Mouse (Mus musculus) embryonic facial prominence, embryonic 15.5 days (tissue): ENCODE measurements around the gene Bysl. TPM values are rescaled to one million over a fixed set of nuclear protein-coding genes. Genes with fewer than 3 reads are reported as not detected.

Experiments
- ATAC-seq: fragments of 200-750 bp; cut with Nextera tagmentation; 2 replicates; pipeline ENCODE4 v1.8.0; 2017; ENCODE audit warnings: low read depth, moderate TSS enrichment; ENCODE audit not compliant: insufficient number of reproducible peaks, low FRiP score, low TSS enrichment
- H3K27ac ChIP-seq: fragments of 300-500 bp; sonication (generic); replicated peaks from 2 replicates; pipeline ENCODE4 v1.5.1; 2015; ENCODE audit warnings: mild to moderate bottlenecking, inconsistent platforms
- H3K27me3 ChIP-seq: fragments of 300-500 bp; sonication (generic); 2 replicates; pipeline ENCODE4 v1.6.1; 2015; ENCODE audit warnings: inconsistent platforms
- H3K36me3 ChIP-seq: fragments of 300-500 bp; sonication (generic); 2 replicates; pipeline ENCODE4 v1.6.1; 2015; ENCODE audit warnings: mild to moderate bottlenecking, inconsistent platforms
- H3K4me1 ChIP-seq: fragments of 300-500 bp; sonication (generic); 2 replicates; pipeline ENCODE4 v1.6.1; 2015; ENCODE audit warnings: inconsistent platforms
- H3K4me2 ChIP-seq: fragments of 300-500 bp; sonication (generic); replicated peaks from 2 replicates; pipeline ENCODE4 v1.6.1; 2015; ENCODE audit warnings: mild to moderate bottlenecking, inconsistent platforms
- H3K4me3 ChIP-seq: fragments of 300-500 bp; sonication (generic); replicated peaks from 2 replicates; pipeline ENCODE4 v1.5.1; 2015; ENCODE audit warnings: mild to moderate bottlenecking, inconsistent platforms
- H3K9ac ChIP-seq: fragments of 300-500 bp; sonication (generic); 2 replicates; pipeline ENCODE4 v1.6.1; 2015; ENCODE audit warnings: inconsistent platforms
- H3K9me3 ChIP-seq: fragments of 300-500 bp; sonication (generic); replicated peaks from 2 replicates; pipeline ENCODE4 v1.6.1; 2016; ENCODE audit warnings: inconsistent platforms
- WGBS: fragments of 180-500 bp; shearing (Covaris S2); methylation state at CpG from one replicate; pipeline ENCODE4 v1.1.7; 2015; 5-methylcytosine and 5-hydroxymethylcytosine counted together
- polyA plus RNA-seq: library from polyadenylated mRNA; unstranded; fragments of >200 nt; fragmentation: Nextera tagmentation; extraction: Ambion mirVana; gene quantifications from 2 replicates; pipeline ENCODE4 v1.2.1, GENCODE M21; 2015

Bysl gene
- polyA plus RNA-seq, 1 experiment from 2014 or later = 24.6 TPM

GRCm38 (mm10) chr17:47562875-47563274 lies 48.4 kb downstream of the Bysl start:
- Histone ChIP-seq H3K4me1 (peaks cover 6% of the 10 kb centered on the region; the same call in 1 of the 2 replicates), H3K9me3 (no peaks in the 10 kb centered on the region), H3K4me3 (no peak overlapping the region), H3K27ac (no peak overlapping the region), H3K36me3 (no peaks in the 10 kb centered on the region), H3K27me3 (no peaks in the 10 kb centered on the region), H3K4me2 (no peak overlapping the region), H3K9ac (no peak overlapping the region)
- no peak for ATAC-seq
- WGBS = 78% methylated on average over 6 of the region's 6 CpGs

- no peaks in the 10 kb centered on the region for H3K36me3 ChIP-seq
- H3K4me2 ChIP-seq = no peak overlapping the region
- peaks cover 16% of the 10 kb centered on the region; the same call in 1 of the 2 replicates for H3K4me1 ChIP-seq
- ATAC-seq = no peak
- H3K27me3 ChIP-seq = no peaks in the 10 kb centered on the region
- no peak overlapping the region for H3K4me3 ChIP-seq
- no peaks in the 10 kb centered on the region for H3K9me3 ChIP-seq
- peak overlapping the region; percentile 65; the same call in 1 of the 2 replicates for H3K27ac ChIP-seq
- 36% methylated on average over 6 of the region's 6 CpGs for WGBS
- no peak overlapping the region for H3K9ac ChIP-seq
Observed at GRCm38 (mm10) chr17:47559726-47560125, 51.6 kb downstream of the Bysl start.

- no peaks in the 10 kb centered on the region for H3K9me3 ChIP-seq
- peak overlapping the region; percentile 45; the same call in 1 of the 2 replicates for H3K27ac ChIP-seq
- no peaks in the 10 kb centered on the region for H3K36me3 ChIP-seq
- H3K27me3 ChIP-seq = no peaks in the 10 kb centered on the region
- H3K4me3 ChIP-seq = no peak overlapping the region
- no peak overlapping the region for H3K4me2 ChIP-seq
- peak; percentile 74 for ATAC-seq
- H3K9ac ChIP-seq = no peak overlapping the region
- peaks cover 16% of the 10 kb centered on the region; the same call in 1 of the 2 replicates for H3K4me1 ChIP-seq
- WGBS = 48% methylated on average over 3 of the region's 3 CpGs
Observed at GRCm38 (mm10) chr17:47557179-47557578, 54.1 kb downstream of the Bysl start.

- Histone ChIP-seq H3K4me1 (peaks cover 17% of the 10 kb centered on the region; the same call in 1 of the 2 replicates), H3K36me3 (no peaks in the 10 kb centered on the region), H3K4me2 (no peak overlapping the region), H3K4me3 (no peak overlapping the region), H3K9me3 (no peaks in the 10 kb centered on the region), H3K27me3 (no peaks in the 10 kb centered on the region), H3K9ac (no peak overlapping the region), H3K27ac (no peak overlapping the region)
- WGBS = 67% methylated on average over 10 of the region's 10 CpGs
- no peak for ATAC-seq
Observed at GRCm38 (mm10) chr17:47554621-47555020, 56.7 kb downstream of the Bysl start.

GRCm38 (mm10) chr17:47552994-47553393 lies 58.3 kb downstream of the Bysl start:
- H3K27ac ChIP-seq = no peak overlapping the region
- no peak overlapping the region for H3K4me3 ChIP-seq
- no peaks in the 10 kb centered on the region for H3K9me3 ChIP-seq
- no peaks in the 10 kb centered on the region for H3K36me3 ChIP-seq
- no peak overlapping the region for H3K9ac ChIP-seq
- H3K27me3 ChIP-seq = no peaks in the 10 kb centered on the region
- H3K4me1 ChIP-seq = 0 out of 2 replicates have a peak, but pooled peaks cover 16% of the 10 kb centered on the region
- no peak for ATAC-seq
- no peak overlapping the region for H3K4me2 ChIP-seq

GRCm38 (mm10) chr17:47551049-47551448 lies 60.2 kb downstream of the Bysl start:
- H3K27ac ChIP-seq = no peak overlapping the region

More at GRCm38 (mm10) chr17:47551049-47551448, 60.2 kb downstream of the Bysl start:
- no peak overlapping the region for H3K4me2 ChIP-seq
- no peaks in the 10 kb centered on the region for H3K9me3 ChIP-seq
- H3K27me3 ChIP-seq = no peaks in the 10 kb centered on the region
- no peak overlapping the region for H3K4me3 ChIP-seq
- 54% methylated on average over 7 of the region's 7 CpGs for WGBS
- no peaks in the 10 kb centered on the region for H3K36me3 ChIP-seq
- ATAC-seq = no peak
- H3K4me1 ChIP-seq = 0 out of 2 replicates have a peak, but pooled peaks cover 6% of the 10 kb centered on the region
- H3K9ac ChIP-seq = no peak overlapping the region

Other genes starting within 250 kb of the Bysl start
- 66.9 and 70.0 TPM in 2 replicates for gene Mrps10, start 242.6 kb downstream of the Bysl start, polyA plus RNA-seq
- gene Guca1b, start 226.1 kb downstream of the Bysl start, polyA plus RNA-seq = 0.76 and 0.87 TPM in 2 replicates
- 6.3 and 6.6 TPM in 2 replicates for gene Guca1a, start 210.9 kb downstream of the Bysl start, polyA plus RNA-seq
- gene AI661453, start 174.9 kb downstream of the Bysl start, polyA plus RNA-seq = 5.2 and 6.2 TPM in 2 replicates
- gene 1700001C19Rik, start 174.1 kb downstream of the Bysl start, polyA plus RNA-seq = 0.31 and 0.37 TPM in 2 replicates
- 30.0 and 32.4 TPM in 2 replicates for gene Taf8, start 109.2 kb downstream of the Bysl start, polyA plus RNA-seq
- 552 and 575 TPM in 2 replicates for gene Ccnd3, start 106.4 kb downstream of the Bysl start, polyA plus RNA-seq
- 51.9 and 55.2 TPM in 2 replicates for gene Med20, start 90 bp upstream of the Bysl start, polyA plus RNA-seq
- 1.6 TPM in 2 replicates for gene Gm20517, start 97 bp upstream of the Bysl start, polyA plus RNA-seq
- gene Usp49, start 19.2 kb upstream of the Bysl start, polyA plus RNA-seq = 4.4 and 5.2 TPM in 2 replicates
- gene Tomm6, start 76.9 kb upstream of the Bysl start, polyA plus RNA-seq = 386 TPM in 2 replicates
- 5.5 and 7.1 TPM in 2 replicates for gene Frs3, start 77.5 kb upstream of the Bysl start, polyA plus RNA-seq
- 0.12 and 0.24 TPM in 2 replicates for gene Gm21981, start 83.0 kb upstream of the Bysl start, polyA plus RNA-seq
- 0.71 and 1.3 TPM in 2 replicates for gene Prickle4, start 83.2 kb upstream of the Bysl start, polyA plus RNA-seq
- gene Pgc, start 115.3 kb upstream of the Bysl start, polyA plus RNA-seq = 0.12 and 0.16 TPM in 2 replicates
- 13.5 and 14.3 TPM in 2 replicates for gene Tfeb, start 125.5 kb upstream of the Bysl start, polyA plus RNA-seq
- gene Mdfi, start 223.2 kb upstream of the Bysl start, polyA plus RNA-seq = 21.2 and 25.3 TPM in 2 replicates